Mouse (Mus musculus): ENCODE measurements around the gene Jak3. TPM values are rescaled to one million over a fixed set of nuclear protein-coding genes. Genes with fewer than 3 reads are reported as not detected.
A peak's percentile ranks its signal among the peaks of the same experiment; 100 is the strongest.
"Not testable (repeated sequence)": the region's sequence is repeated elsewhere in the genome, so short reads cannot be mapped to it uniquely, and the experiment has no call there.

Jak3 gene
- polyA plus RNA-seq, 1 experiment from 2014 or later = 4.5 TPM

- no peak for DNase-seq (ENCODE audit: low spot score)
- Histone ChIP-seq H3K4me1 (replicated peaks; ENCODE audit: control insufficient read depth, insufficient read depth, low read length) (no peaks in the 10 kb centered on the region), H3K9me3 (ENCODE audit: control insufficient read depth, low read length) (no peaks in the 10 kb centered on the region), H3K4me2 (ENCODE audit: low read length) (peak overlapping the region; percentile 52), H3K36me3 (ENCODE audit: control insufficient read depth, insufficient read depth, low read length) (no peaks in the 10 kb centered on the region), H3K9ac (ENCODE audit: low read length) (peak overlapping the region; percentile 2; the same call in 1 of the 2 replicates), H3K27ac (ENCODE audit: low read depth) (no peak overlapping the region), H3K27me3 (replicated peaks; ENCODE audit: control insufficient read depth, insufficient read depth, low read length) (peaks cover 3% of the 10 kb centered on the region; the same call in 1 of the 2 replicates), H3K4me3 (ENCODE audit: low read depth, low read length) (no peak overlapping the region)
- ATAC-seq (replicated peaks; ENCODE audit: low FRiP score, low TSS enrichment, low read depth) = no peak
- 3% methylated on average over 16 of the region's 16 CpGs for WGBS
Observed at GRCm38 (mm10) chr8:71728826-71729620, 52.9 kb downstream of the Jak3 start.

- Histone ChIP-seq H3K27ac (ENCODE audit: low read depth) (no peak overlapping the region), H3K4me1 (replicated peaks; ENCODE audit: control insufficient read depth, insufficient read depth, low read length) (no peaks in the 10 kb centered on the region), H3K9me3 (ENCODE audit: control insufficient read depth, low read length) (no peaks in the 10 kb centered on the region), H3K4me3 (ENCODE audit: low read depth, low read length) (no peak overlapping the region), H3K9ac (ENCODE audit: low read length) (no peak overlapping the region), H3K36me3 (ENCODE audit: control insufficient read depth, insufficient read depth, low read length) (no peaks in the 10 kb centered on the region), H3K27me3 (replicated peaks; ENCODE audit: control insufficient read depth, insufficient read depth, low read length) (no peaks in the 10 kb centered on the region), H3K4me2 (ENCODE audit: low read length) (no peak overlapping the region)
- WGBS = 57% methylated on average over 3 of the region's 3 CpGs
- no peak for ATAC-seq (replicated peaks; ENCODE audit: low FRiP score, low TSS enrichment, low read depth)
- DNase-seq (ENCODE audit: low spot score) = no peak
Observed at GRCm38 (mm10) chr8:71731652-71732230, 55.6 kb downstream of the Jak3 start.

- not testable (repeated sequence) for H3K27ac ChIP-seq (ENCODE audit: low read depth); H3K9ac ChIP-seq (ENCODE audit: low read length); H3K9me3 ChIP-seq (ENCODE audit: control insufficient read depth, low read length); H3K36me3 ChIP-seq (ENCODE audit: control insufficient read depth, insufficient read depth, low read length); ATAC-seq (replicated peaks; ENCODE audit: low FRiP score, low TSS enrichment, low read depth); H3K27me3 ChIP-seq (replicated peaks; ENCODE audit: control insufficient read depth, insufficient read depth, low read length); H3K4me2 ChIP-seq (ENCODE audit: low read length); H3K4me3 ChIP-seq (ENCODE audit: low read depth, low read length); H3K4me1 ChIP-seq (replicated peaks; ENCODE audit: control insufficient read depth, insufficient read depth, low read length); DNase-seq (ENCODE audit: low spot score)
Observed at GRCm38 (mm10) chr8:71738316-71738715, 62.2 kb downstream of the Jak3 start.

Small RNAs within 50 kb of the gene (microRNA-seq; reads per million reads assigned to microRNA genes)
- not detected for gene Mir6769b

Other genes with a start within 250 kb of the Jak3 start
- 29.4 and 30.8 TPM in 2 replicates for gene Abhd8, start 212.6 kb upstream of the Jak3 start, polyA plus RNA-seq (2014; fragmentation: Nextera tagmentation; extraction: Ambion mirVana)
- 183 and 191 TPM in 2 replicates for gene Mrpl34, start 211.3 kb upstream of the Jak3 start, polyA plus RNA-seq (2014; fragmentation: Nextera tagmentation; extraction: Ambion mirVana)
- gene Dda1, start 207.1 kb upstream of the Jak3 start, polyA plus RNA-seq (2014; fragmentation: Nextera tagmentation; extraction: Ambion mirVana) = 102 TPM in 2 replicates
- 1.2 and 1.7 TPM in 2 replicates for gene Ano8, start 190.3 kb upstream of the Jak3 start, polyA plus RNA-seq (2014; fragmentation: Nextera tagmentation; extraction: Ambion mirVana)
- gene Gtpbp3, start 188.2 kb upstream of the Jak3 start, polyA plus RNA-seq (2014; fragmentation: Nextera tagmentation; extraction: Ambion mirVana) = 6.1 and 6.2 TPM in 2 replicates
- gene Plvap, start 164.5 kb upstream of the Jak3 start, polyA plus RNA-seq (2014; fragmentation: Nextera tagmentation; extraction: Ambion mirVana) = 59.3 and 63.7 TPM in 2 replicates
- gene Ccdc194, start 150.6 kb upstream of the Jak3 start, polyA plus RNA-seq (2014; fragmentation: Nextera tagmentation; extraction: Ambion mirVana) = 0.54 and 0.58 TPM in 2 replicates
- gene Bst2, start 138.8 kb upstream of the Jak3 start, polyA plus RNA-seq (2014; fragmentation: Nextera tagmentation; extraction: Ambion mirVana) = 11.8 and 14.5 TPM in 2 replicates
- 102 and 103 TPM in 2 replicates for gene Mvb12a, start 133.4 kb upstream of the Jak3 start, polyA plus RNA-seq (2014; fragmentation: Nextera tagmentation; extraction: Ambion mirVana)
- 0.83 and 1.6 TPM in 2 replicates for gene Tmem221, start 117.4 kb upstream of the Jak3 start, polyA plus RNA-seq (2014; fragmentation: Nextera tagmentation; extraction: Ambion mirVana)
- not detected in 2 replicates for gene Nxnl1, start 109.7 kb upstream of the Jak3 start, polyA plus RNA-seq (2014; fragmentation: Nextera tagmentation; extraction: Ambion mirVana)
- 15.8 and 20.0 TPM in 2 replicates for gene Slc27a1, start 107.4 kb upstream of the Jak3 start, polyA plus RNA-seq (2014; fragmentation: Nextera tagmentation; extraction: Ambion mirVana)
- gene Pgls, start 84.1 kb upstream of the Jak3 start, polyA plus RNA-seq (2014; fragmentation: Nextera tagmentation; extraction: Ambion mirVana) = 273 and 286 TPM in 2 replicates
- gene Fam129c, start 78.6 kb upstream of the Jak3 start, polyA plus RNA-seq (2014; fragmentation: Nextera tagmentation; extraction: Ambion mirVana) = 3.1 and 4.9 TPM in 2 replicates
- 84.4 and 85.3 TPM in 2 replicates for gene Colgalt1, start 65.3 kb upstream of the Jak3 start, polyA plus RNA-seq (2014; fragmentation: Nextera tagmentation; extraction: Ambion mirVana)
- gene Unc13a, start 4.5 kb upstream of the Jak3 start, polyA plus RNA-seq (2014; fragmentation: Nextera tagmentation; extraction: Ambion mirVana) = 1.6 and 2.4 TPM in 2 replicates
- 0.98 and 1.4 TPM in 2 replicates for gene Insl3, start 12.9 kb downstream of the Jak3 start, polyA plus RNA-seq (2014; fragmentation: Nextera tagmentation; extraction: Ambion mirVana)
- 6.9 and 8.4 TPM in 2 replicates for gene B3gnt3, start 25.5 kb downstream of the Jak3 start, polyA plus RNA-seq (2014; fragmentation: Nextera tagmentation; extraction: Ambion mirVana)
- 5.8 and 6.9 TPM in 2 replicates for gene Fcho1, start 49.4 kb downstream of the Jak3 start, polyA plus RNA-seq (2014; fragmentation: Nextera tagmentation; extraction: Ambion mirVana)
- gene Zfp709, start 205.7 kb downstream of the Jak3 start, polyA plus RNA-seq (2014; fragmentation: Nextera tagmentation; extraction: Ambion mirVana) = 5.8 and 6.9 TPM in 2 replicates
- gene Zfp882, start 232.3 kb downstream of the Jak3 start, polyA plus RNA-seq (2014; fragmentation: Nextera tagmentation; extraction: Ambion mirVana) = 4.1 and 6.4 TPM in 2 replicates
- gene Zfp617, start 232.3 kb downstream of the Jak3 start, polyA plus RNA-seq (2014; fragmentation: Nextera tagmentation; extraction: Ambion mirVana) = 23.1 and 25.2 TPM in 2 replicates

Data from intestine, embryonic 14.5 days (tissue).